Mouse (Mus musculus): ENCODE measurements at regions not wholly inside any gene's neighbourhood (a gene's known extent, or its start where the extent isn't known, plus 50 kb on each side); places are given as distances from the start of the nearest gene placed in this dataset.

GRCm38 (mm10) chr7:63321171-63321570 lies 108.8 kb upstream of the Chrna7 start:
- no peak for TF ChIP-seq EP300 (IDR thresholded peaks at IDR 0.05)
- TF ChIP-seq CTCF (IDR thresholded peaks at IDR 0.05): no peak
